Mouse (Mus musculus): ENCODE data around the gene Sufu.

The Sufu gene

DNA sequence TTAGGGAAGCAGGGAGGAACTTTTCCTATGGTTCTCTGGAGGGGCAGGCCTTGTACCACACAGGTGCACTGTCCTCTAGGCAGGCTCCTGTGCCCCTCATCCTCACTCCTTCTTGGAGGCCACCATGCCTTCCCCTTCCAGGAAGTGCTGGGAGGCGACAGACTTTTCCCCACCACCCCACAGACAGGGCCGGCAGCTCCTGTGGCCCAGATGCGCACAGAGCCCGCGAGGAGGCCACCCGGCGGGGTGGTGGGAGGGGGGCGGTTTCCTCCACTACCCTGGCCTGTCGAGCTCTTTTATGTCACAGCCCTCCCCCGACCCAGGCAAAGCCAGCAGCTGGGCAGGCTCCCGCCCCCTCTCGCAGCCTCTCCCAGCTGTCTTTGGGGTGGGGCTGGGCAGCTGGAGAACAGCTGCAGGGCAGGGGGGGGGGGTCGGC, 121.7 kb downstream of the Sufu start:
- no peak for DNase-seq

DNA sequence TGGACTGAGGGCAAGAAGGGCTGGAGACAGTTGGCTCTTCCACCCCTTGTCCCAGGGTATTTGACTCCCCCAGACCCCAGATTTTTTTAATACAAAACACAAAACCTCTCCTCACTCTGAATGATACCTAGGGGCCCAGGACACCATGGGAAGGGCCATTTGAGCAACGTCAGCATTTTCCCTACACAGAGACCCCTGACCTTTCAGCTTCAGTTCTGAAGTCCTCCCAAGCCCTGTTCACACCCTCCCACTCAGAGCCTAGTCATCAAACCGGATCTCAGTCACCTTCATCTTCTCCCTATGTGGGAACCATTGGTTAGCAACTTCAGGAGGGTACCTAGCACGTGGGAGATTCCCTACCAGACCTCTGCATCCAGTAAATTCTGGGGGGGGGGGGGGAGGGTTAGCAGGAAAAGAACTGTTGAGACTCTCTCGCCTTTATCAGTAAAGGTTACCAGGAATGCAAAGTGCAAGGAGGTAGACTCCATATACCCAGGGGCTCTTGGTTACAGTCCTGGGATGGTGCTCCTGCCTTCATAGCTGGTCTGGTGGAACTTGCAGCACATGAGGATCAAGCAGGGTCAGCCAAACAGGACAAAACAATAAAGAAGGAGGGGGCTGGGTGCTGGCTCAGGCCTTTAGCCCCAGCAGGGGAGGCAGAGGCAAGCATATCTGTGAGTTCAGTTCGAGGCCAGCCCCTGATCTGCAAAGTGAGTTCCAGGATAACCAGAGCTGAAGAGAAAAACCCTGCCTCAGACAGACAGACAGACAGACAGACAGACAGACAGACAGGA, 122.3 kb downstream of the Sufu start:
- no peak for DNase-seq

DNA sequence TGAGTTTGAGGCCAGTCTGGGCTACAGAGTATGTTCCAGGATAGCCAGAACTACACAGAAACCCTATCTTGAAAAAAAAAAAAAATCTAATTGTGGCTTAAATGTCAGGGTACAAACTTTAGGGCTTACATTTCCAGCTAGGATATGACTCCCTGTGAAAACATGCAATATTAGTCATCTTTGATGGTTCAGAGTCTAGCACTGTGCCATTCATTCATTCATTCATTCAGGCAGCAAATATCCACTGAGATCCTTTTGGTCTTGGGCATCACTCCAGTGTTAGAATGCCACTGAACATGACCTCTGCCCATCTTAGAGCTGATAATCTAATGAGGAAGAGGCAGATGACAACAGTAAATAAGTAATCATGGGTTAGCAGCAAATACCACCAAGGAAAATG, 125.0 kb downstream of the Sufu start:
- no peak for DNase-seq

DNA sequence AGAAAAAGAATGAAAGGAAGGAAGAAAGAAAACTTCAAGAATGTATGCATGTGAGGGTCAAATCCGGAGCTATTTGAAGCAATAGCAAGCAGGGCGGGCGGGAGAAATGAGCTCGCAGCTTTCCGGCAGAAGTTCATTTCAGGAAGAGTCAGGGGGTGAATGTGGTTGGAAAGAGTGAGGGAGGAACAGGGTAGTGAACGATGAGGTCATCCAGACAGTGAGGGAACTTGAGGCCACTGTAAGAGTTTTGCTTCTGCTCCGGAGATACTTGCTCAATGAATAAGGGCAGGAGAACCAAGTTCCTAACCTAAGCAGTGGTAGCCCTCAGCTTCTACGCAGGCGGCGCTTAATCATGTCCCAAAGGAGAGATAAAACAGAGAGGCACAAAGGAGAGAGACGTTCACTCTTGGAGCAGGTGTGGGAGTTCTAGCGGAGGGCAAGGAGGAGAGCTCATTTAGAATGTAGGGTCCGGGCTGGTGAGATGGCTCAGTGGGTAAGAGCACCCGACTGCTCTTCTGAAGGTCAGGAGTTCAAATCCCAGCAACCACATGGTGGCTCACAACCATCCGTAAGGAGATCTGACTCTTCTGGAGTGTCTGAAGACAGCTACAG, 125.8 kb downstream of the Sufu start:
- no peak for DNase-seq

DNA sequence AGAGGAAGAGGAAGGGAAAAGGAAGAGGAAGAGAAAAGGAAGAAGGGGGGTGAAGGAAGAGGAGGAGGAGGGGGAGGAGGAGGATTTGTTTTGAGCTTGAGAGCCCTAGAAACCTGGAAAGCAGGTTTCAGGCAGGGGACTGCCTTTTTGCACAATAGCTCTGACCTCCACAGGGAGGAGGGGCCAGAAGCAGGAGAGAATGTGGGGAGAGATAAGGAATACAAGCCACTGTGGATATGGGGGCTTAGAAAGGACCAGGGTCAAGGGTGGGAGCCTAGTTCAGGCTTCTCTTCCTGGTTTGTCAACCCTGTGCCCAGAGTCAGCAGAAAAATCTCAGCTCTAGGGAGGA, 126.4 kb downstream of the Sufu start:
- DNase-seq = no peak

DNA sequence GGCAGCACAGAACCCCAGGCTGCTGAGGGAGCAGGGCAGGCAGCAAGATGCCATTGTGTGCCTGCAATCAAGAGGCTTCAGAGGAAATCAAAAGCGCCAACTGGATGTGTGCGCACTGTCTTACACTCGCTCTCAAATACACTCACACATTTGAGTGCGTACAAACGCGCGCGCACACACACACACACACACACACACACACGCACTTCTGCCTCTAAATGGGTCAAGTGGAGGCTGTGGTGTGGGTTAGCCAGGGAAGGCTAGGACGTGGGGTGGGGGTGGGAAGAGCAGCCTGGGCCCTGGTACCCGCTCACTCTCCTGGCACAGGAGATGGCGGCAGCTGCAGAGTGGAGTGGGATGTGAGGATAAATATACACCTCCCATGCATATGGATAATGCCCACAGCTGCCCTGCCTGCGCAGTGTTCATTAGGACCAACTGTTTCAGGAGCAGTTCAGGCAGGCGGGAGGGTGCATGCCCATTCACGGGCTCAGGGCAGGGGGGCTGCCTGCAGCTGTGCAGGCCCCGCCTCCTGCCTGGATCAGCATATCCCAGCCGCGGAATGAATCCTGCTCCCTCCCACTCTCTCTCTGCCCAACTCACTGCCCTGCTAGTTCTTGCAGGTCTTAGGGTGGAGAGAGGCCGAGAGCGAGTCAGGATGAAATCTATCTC, 126.9 kb downstream of the Sufu start:
- peak; percentile 69 for DNase-seq

DNA sequence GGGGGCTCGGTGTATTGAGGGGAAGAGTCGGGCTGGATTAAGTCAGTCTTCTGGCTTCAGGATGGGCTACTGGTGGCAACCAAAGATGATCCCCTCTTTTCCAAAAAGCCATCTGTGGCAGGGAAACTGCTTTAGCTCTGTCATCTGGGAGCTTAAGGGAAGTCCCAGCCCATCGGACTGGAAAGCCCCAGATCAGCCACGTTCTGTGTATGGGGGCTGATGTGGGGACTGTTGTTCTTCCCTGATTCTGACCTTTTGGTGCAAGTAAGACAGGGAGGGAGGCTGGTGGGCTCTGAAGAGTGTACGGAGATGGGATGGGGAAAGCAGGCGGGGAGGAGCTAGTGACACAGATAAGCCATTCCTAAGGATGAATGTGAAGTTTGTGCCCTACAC, 127.5 kb downstream of the Sufu start:
- DNase-seq = no peak

DNA sequence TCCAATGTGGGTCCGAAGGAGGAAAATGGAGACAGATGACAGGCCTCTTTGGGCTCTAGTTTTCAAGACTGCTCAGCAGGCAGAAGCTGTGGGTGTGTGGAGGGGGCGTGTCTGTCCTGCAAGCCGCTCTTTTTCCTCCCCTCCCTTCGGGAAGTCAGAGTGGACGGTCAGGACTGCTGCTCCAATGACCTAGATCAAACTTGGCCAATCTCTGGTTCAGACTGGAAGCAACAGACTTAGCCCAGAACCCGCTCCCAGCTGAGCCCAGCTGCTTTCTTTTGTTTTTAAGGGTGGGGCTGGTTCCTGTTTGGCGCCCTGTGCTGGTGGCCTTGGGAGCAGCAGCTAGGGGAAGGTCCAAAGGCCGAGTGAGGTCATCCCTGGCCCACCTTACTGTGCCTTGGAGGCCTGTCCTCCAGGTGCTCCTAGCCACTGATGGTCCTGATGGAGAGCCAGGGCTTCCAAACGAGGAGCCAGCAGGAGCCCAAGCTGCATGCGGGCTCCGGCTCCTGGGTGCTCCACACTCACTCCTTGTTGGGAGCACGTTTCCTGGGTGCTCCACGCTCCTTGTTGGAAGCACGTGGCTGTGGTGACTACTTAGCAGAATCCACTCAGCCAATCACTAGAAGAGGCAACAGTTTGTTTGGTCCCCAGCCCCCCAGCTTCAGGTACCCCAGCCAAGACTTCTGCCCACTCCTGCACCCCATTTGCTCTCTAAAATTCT, 128.1 kb downstream of the Sufu start:
- no peak for DNase-seq

DNA sequence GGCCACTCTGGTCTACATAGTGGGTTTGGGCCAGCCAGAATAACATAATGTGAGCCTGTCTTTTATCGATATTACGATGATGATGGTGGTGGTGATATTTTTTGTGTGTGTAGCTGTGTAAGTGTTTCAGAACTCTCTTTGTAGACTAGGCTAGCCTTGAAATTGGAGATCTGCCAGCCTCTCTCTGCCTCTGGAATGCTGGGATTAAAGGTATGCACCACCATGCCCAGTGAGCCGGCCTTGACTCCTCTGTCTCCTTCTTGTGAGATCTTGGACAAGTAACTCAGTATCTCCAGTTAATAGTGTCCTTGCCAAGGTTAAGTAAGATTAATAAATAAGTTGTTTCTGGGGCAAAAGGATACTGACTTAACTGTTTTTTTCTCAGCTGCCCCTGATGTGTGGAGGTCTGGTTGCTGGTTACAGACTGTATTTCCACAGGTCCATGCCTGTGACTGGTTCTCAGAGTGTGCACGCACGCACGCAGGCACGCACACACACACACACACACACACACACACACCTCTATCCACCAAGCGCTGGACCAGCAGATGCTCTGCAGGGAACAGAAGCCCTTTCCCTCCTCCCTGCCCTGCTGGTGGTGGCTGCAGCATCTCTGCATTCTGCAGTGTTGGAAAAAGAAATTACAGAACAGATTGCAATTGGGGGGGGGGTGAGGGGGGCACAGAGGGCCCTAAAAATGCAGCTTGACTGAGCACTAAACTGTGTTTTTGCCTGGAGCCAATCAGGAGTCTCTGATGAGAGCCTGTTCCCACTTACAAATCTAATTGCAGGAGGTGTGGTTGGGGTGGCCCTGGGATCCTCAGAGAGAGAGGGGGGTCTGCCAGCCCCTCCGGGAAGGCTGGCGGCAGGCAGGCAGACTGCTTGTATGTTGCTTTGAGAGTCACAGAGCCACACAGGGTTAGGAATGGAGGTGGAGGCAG, 129.3 kb downstream of the Sufu start:
- no peak for DNase-seq

DNA sequence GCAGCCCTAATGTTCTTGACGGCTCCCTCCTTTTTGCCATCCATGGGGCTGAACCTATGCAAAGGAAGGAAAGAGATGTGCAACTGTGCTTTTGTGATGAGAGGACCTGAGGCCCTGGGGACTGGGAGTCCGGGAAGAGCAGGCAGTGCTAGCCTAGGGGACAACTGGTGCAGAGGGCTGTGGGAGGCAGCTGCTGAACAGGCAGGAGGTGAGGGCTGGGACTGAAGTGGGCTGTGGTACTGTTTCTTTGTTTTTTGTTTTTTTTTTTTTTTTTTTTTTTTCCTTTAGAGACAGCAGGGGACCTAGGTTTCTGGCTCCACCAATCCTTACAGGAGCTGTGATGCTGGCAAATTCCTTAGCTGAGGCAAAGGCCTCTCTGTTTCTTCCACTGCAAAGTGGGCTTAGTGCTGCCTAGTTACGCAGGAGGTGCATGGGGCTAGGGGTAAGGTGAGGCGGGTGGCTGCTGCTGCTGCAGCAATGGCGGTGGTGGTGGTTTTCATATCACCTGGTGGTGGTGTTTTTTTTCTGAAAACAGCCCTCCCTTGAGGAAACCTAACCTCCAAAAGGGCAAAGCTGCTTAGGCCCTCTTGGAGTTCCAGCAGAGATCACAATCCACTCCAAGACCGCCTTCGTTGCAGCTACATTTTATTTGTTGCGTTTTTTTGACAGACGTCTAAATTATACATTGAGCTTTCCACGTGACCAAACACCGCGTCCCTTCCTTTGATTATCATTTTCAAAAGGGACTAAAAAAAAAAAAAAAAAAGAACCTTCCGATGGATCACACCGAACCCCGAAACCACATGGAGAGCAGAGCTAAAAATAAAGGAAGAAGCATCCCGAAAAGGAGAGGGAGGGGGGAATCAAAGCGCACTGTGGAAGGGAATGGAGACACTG, 131.2 kb downstream of the Sufu start:
- no peak for DNase-seq

DNA sequence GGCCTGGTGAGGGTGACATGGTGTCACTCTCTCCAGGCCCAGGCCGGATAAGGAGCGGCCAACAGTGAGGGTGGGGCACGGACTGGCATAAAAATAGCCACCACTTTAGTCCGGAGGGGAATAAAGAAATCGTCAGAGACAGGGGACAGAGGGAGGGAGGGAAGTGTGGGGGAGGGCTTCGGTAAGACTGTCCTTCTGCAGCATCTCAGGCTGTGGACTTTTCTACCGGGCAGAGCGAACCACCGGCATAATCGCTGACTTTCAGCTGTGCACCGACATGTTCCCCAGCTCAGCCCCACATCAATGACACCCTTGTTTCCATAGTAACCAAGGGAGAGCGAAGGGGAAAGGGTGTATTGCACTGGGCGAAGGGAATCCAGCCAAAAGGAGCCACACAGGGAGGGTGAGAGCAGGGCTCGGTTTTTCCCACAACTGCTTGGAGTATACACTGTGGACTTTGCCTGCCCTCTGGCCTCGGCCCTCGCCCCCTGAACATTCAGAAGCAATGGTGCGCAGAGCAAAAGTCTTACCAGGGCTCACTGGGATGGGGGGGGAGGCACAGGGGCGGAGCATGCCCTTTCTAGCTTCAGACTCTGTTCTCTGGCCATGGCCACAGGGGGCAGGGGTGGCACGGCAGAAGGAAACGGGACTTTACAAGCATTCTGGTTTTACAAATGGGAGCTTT, 132.0 kb downstream of the Sufu start:
- peak; percentile 79 for DNase-seq

DNA sequence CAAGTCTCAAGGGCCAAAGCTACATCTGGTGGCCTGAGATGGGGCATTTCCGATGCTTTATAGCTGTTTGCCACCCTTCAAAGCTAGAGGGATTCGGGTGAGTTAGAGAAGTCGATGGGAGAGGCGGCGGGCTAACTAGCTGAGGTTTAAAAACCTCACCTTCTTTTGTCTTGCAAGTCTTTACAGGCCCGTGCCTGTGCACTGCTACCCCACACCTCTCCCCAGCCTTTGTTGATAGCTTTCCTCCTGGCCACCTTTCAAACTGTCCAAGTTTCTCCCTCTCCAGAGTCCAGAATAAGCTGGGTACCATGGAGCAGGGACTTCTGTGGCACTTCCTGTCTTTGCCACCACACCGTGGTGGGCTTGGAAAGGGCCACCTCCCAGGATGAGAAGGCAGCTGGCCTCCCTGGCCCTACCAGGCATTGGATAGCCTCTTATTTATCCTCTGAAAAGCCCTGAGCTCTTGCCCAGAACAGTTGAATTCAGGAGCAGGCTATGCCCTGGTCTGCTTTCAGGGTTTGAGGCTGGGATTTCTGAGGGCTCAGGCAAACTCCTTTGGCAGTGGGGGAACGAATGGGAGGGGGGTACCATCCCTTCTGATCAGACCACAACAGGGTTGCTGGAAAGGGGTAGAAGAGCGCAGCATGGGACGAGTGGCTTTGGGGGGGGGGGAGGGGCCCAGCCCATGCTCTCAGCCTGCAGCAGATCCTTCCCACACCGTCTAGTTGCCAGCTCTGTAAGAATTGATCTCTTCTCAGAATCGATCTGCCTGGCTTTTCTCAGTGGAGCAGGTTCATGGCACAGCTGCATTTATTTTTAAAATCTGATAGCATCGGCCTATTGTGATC, 133.1 kb downstream of the Sufu start:
- DNase-seq = no peak

DNA sequence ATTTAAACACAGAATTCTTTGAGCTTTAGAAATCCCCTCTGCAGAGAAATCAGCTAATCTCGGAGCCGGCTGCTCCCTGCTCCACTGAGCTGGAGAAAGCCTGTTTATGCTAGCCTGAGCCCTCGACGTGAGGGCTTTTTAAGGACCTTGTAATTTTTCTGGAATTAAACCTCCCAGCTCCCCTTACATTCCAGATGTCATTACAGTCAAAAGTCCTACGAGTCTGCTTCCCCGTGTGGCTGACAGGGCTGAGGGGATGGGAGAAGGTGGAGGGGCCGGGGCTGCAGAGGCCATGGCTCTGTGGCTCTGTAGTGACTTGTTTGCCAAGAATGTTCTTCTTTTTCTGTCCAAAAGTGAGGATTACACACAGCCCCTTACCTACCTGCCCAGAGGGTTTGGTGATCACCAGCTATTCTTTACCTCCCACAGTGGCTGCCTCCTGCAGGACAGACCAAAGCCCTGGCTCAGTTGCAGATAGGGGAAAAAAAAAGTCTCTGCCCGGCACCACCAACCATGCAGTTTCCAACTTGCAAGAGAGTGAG, 133.8 kb downstream of the Sufu start:
- DNase-seq = no peak

DNA sequence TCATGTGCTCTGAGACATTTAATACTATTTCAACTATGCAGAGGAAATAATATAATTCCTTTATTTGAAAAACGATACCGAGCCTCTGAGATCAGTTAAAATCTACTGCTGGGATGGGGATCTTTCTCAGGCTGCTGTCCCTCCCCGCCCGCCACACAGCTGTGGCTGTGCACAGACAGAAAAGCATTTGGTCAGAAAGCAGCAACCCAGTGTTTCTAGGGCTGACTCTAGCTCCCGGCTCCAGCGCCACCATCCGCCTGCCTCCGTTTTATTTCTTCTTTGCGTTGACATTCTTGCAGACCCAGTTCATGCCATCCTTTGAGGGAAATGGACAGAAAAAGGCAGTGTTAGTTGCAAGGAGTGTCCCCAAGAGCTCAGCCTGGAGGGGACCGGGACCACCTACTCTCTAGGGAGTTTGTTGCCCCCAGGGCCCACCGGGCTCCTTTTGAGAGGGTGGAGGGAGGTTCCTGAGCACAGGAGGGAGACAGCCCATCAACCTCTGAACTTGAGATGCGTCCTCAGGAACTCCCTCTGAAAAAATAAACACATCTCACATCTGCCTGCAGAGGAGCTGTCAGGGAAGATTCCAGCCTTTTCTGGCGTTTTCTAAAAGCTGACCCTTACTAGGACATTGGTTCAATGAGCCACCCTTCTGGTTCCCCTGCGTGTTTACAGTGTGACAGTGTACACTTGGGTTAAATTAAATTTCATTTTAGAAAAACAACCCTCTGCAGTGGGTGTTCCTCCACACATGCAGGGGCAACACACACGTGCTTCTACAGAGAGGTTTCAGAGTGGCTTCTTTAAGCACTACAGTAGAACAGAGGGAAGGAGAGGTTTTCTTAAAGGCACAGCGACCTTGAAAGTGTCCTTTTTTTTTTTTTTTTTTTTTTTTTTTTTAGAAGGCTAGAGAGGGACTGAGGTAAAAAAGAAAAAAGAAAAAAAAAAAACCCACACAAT, 134.7 kb downstream of the Sufu start:
- DNase-seq = no peak

DNA sequence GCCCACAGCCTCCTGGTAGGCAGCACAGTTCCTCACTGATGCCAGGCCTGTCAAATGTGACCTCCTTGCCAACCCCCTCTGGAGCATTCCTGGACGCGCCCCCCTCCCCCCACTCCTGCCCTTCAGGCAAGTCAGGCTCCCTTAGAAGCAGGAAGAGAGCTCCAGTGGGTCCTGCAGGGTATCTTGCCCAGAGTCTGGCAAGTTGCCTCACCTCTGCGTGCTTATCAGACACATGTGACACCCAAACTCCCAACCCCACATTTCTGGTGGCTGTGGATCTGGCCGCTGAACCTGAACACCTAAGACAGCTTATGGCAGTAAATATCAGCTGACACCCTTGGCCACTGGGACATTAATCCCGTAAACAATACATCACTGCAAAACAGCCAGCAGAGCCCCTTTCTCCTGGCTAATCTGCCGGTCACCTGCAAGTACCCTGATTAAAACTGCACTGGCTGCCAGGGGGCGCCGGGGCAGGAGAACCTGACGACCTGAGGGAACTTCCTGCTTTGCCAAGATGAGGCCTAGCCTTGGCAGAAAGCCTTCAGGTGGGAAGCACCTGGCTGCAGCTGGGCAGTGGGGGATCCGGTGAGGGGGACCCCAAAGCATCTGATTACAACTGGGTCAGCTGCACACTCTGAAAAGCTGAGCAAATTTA, 135.5 kb downstream of the Sufu start:
- no peak for DNase-seq

DNA sequence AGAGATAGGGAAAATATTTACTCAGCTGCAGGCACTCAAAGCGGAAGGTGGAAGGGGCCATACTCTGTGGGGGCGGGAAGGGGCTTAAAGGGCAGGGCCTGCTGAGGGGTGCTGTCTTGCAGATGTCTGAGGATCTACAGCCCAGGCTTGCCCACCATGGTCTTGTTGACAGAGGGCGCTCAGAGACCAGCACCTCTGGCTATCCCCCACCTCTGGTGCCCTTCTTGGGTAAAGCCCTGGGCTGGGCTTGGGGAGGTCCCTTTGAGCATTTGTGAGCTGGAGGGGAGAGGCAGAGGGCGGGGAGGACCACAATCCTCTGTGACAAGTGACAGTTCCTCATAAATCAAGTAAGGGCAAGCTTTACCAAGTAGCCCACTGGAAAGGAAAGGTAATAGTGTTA, 136.4 kb downstream of the Sufu start:
- no peak for DNase-seq

DNA sequence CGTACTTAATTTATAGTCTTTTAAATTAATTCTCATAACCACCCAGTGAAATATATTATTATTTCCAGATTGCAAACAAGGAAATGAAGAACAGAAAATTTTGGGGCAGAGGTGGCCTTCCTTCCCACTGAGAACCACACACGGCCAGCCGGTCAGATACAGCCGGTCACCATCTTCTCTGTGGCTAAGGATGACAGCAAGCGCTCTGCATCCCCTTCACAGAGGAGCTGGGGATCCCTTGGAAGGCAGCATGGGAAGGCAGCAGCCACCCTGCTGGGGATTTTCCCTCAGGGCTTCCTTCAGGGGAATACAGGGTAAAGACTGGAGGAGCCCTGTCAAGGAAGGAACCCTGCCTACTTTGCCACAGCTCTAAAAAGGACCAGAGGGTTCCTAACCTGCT, 136.8 kb downstream of the Sufu start:
- DNase-seq = no peak
